Mouse (Mus musculus) lung, postnatal 0 days (tissue): Measurements from ENCODE around the gene Myl12a.

Experiments used
- CTCF ChIP-seq: IDR thresholded peaks from 2 replicates; pipeline ENCODE4 v1.5.1; 2016; ENCODE audit warnings: antibody characterized with exemption, mild to moderate bottlenecking
- EP300 ChIP-seq: IDR thresholded peaks from 2 replicates; pipeline ENCODE4 v1.6.1; 2016; ENCODE audit warnings: antibody characterized with exemption, mild to moderate bottlenecking, control low read depth

- TF ChIP-seq CTCF (no peak), EP300 (no peak)
Measured at GRCm38 (mm10) chr17:71040582-71040880, 37.9 kb upstream of the Myl12a start.
